In the genomic region with DNA sequence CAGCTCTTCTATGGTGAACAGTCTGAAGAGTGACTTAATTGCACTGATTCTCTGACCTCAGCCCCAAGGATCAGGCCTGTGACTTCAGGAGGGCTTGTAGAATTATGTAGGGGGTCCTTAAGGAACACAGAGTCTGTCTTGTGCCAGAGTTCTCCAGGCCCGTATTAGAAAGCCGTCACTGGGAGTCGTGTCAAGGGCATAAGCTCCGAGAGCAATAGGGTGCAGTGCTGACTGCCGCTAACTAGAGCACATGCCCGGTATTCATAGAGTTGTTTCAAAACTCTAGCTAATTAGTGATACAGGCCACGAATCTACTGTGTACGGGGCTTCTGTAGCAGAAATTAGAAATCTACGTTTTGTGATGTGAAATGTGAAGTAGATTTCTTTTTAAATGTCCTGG, we compare ENCODE assay signal across 18 mouse cellular contexts.
A peak's percentile ranks its signal among the peaks of the same experiment; 100 is the strongest.
DNase-seq lines count a peak whose midpoint lies in the region; ATAC-seq and TF ChIP-seq lines count a peak whose summit lies in the region.
"Had no signal": no experiment of that assay in that cellular context is flagged by ENCODE, and none has a peak within 500 bp of the region (broad histone marks: within the 10 kb centered on the region; RNA-seq: fewer than 3 reads in every experiment).

No protein-coding gene starts in this region.

- no peaks in the 10 kb centered on the region for H3K36me3 ChIP-seq in forebrain, embryonic 10.5 days (replicated peaks)
- H3K36me3 ChIP-seq in forebrain, postnatal 0 days (ENCODE audit: insufficient read depth) = no peaks in the 10 kb centered on the region
- no peaks in the 10 kb centered on the region for H3K36me3 ChIP-seq in forebrain, embryonic 11.5 days (ENCODE audit: control insufficient read depth, insufficient read depth, low read length)
- no peaks in the 10 kb centered on the region for H3K36me3 ChIP-seq in hindbrain, embryonic 14.5 days (replicated peaks; ENCODE audit: control insufficient read depth, insufficient read depth)
- no peaks in the 10 kb centered on the region for H3K36me3 ChIP-seq in midbrain, embryonic 16.5 days (ENCODE audit: control insufficient read depth, insufficient read depth, low read length)
- H3K36me3 ChIP-seq: embryonic facial prominence, embryonic 13.5 days; G1E had no signal

- DNase-seq in forebrain, embryonic 10.5 days (ENCODE audit: extremely low spot score, low spot score) = no peak
- no peak for DNase-seq in forebrain, postnatal 0 days
- no peak for DNase-seq in forebrain, embryonic 11.5 days (ENCODE audit: low spot score)
- DNase-seq in hindbrain, embryonic 14.5 days (ENCODE audit: low spot score) = no peak
- DNase-seq in adrenal gland, postnatal 14 days = no peak
- no peak for DNase-seq in lung, adult 18-20 months
- DNase-seq: kidney, adult 2 months; kidney, postnatal 14 days; liver; liver, postnatal 0 days; lung, postnatal 4 days; spleen, adult 18-20 months; thymus, adult 18-20 months had no signal

- no peak for ATAC-seq in forebrain, postnatal 0 days
- ATAC-seq in forebrain, embryonic 11.5 days (replicated peaks; ENCODE audit: low FRiP score) = peak; percentile 44; the same call in 1 of the 2 replicates
- ATAC-seq in hindbrain, embryonic 14.5 days (ENCODE audit: low FRiP score) = no peak
- ATAC-seq in midbrain, embryonic 16.5 days = 0 out of 2 replicates have a peak, but pooled peaks have one; percentile 5
- no peak for ATAC-seq in monocyte, adult 5-6 weeks (replicated peaks; ENCODE audit: insufficient number of reproducible peaks, low FRiP score, low TSS enrichment, poor library complexity, severe bottlenecking)
- ATAC-seq: CD4-positive, CD25-positive, alpha-beta regulatory T cell, adult 4 months; liver, postnatal 0 days had no signal

- H3K27me3 ChIP-seq in forebrain, embryonic 10.5 days (ENCODE audit: poor library complexity, severe bottlenecking) = peaks cover 35% of the 10 kb centered on the region
- H3K27me3 ChIP-seq in forebrain, postnatal 0 days (ENCODE audit: insufficient read depth, low read length) = no peaks in the 10 kb centered on the region
- H3K27me3 ChIP-seq in forebrain, embryonic 11.5 days (ENCODE audit: control insufficient read depth, insufficient read depth, low read length) = no peaks in the 10 kb centered on the region; the same call in 1 of the 2 replicates
- H3K27me3 ChIP-seq in hindbrain, embryonic 14.5 days (ENCODE audit: control insufficient read depth, insufficient read depth, low read length) = no peaks in the 10 kb centered on the region
- H3K27me3 ChIP-seq in midbrain, embryonic 16.5 days (ENCODE audit: control insufficient read depth, insufficient read depth, low read depth, low read length) = no peaks in the 10 kb centered on the region
- H3K27me3 ChIP-seq: embryonic facial prominence, embryonic 13.5 days had no signal

- no peak overlapping the region for H3K9ac ChIP-seq in forebrain, postnatal 0 days
- H3K9ac ChIP-seq in forebrain, embryonic 11.5 days (ENCODE audit: low read length) = no peak overlapping the region
- no peak overlapping the region for H3K9ac ChIP-seq in hindbrain, embryonic 14.5 days
- no peak overlapping the region for H3K9ac ChIP-seq in midbrain, embryonic 16.5 days (ENCODE audit: low read depth, low read length)
- H3K9ac ChIP-seq: embryonic facial prominence, embryonic 13.5 days; liver, postnatal 0 days had no signal

- no peak overlapping the region for H3K4me3 ChIP-seq in forebrain, embryonic 10.5 days
- no peak overlapping the region for H3K4me3 ChIP-seq in forebrain, postnatal 0 days (ENCODE audit: low read depth, low read length)
- H3K4me3 ChIP-seq in forebrain, embryonic 11.5 days (ENCODE audit: low read depth, low read length) = no peak overlapping the region
- no peak overlapping the region for H3K4me3 ChIP-seq in hindbrain, embryonic 14.5 days (replicated peaks; ENCODE audit: low read length)
- no peak overlapping the region for H3K4me3 ChIP-seq in midbrain, embryonic 16.5 days (ENCODE audit: low read depth, low read length)
- H3K4me3 ChIP-seq: embryonic facial prominence, embryonic 13.5 days had no signal

- H3K9me3 ChIP-seq in forebrain, embryonic 10.5 days = peaks cover 7% of the 10 kb centered on the region; the same call in 1 of the 2 replicates
- H3K9me3 ChIP-seq in forebrain, postnatal 0 days (ENCODE audit: low read length) = no peaks in the 10 kb centered on the region
- H3K9me3 ChIP-seq in forebrain, embryonic 11.5 days (ENCODE audit: control insufficient read depth, low read length) = no peaks in the 10 kb centered on the region
- H3K9me3 ChIP-seq in hindbrain, embryonic 14.5 days (ENCODE audit: control insufficient read depth, low read length) = no peaks in the 10 kb centered on the region
- H3K9me3 ChIP-seq in midbrain, embryonic 16.5 days (replicated peaks; ENCODE audit: control insufficient read depth, low read length, poor library complexity, severe bottlenecking) = no peaks in the 10 kb centered on the region
- H3K9me3 ChIP-seq: embryonic facial prominence, embryonic 13.5 days had no signal

- H3K4me1 ChIP-seq in forebrain, embryonic 10.5 days = peaks cover 26% of the 10 kb centered on the region
- no peaks in the 10 kb centered on the region for H3K4me1 ChIP-seq in forebrain, postnatal 0 days (ENCODE audit: insufficient read depth)
- H3K4me1 ChIP-seq in forebrain, embryonic 11.5 days (replicated peaks; ENCODE audit: control insufficient read depth, insufficient read depth, low read length) = peaks cover 6% of the 10 kb centered on the region
- H3K4me1 ChIP-seq in hindbrain, embryonic 14.5 days (replicated peaks; ENCODE audit: control insufficient read depth, insufficient read depth, low read length) = 0 out of 2 replicates have a peak, but pooled peaks cover 9% of the 10 kb centered on the region
- H3K4me1 ChIP-seq in midbrain, embryonic 16.5 days (ENCODE audit: control insufficient read depth, insufficient read depth, low read length) = peaks cover 6% of the 10 kb centered on the region; the same call in 1 of the 2 replicates
- H3K4me1 ChIP-seq: embryonic facial prominence, embryonic 13.5 days had no signal

- WGBS in forebrain, embryonic 10.5 days = 86% methylated on average over 9 of the region's 9 CpGs
- WGBS in forebrain, postnatal 0 days = 24% methylated on average over 9 of the region's 9 CpGs
- WGBS in forebrain, embryonic 11.5 days = 69% methylated on average over 9 of the region's 9 CpGs
- WGBS in hindbrain, embryonic 14.5 days = 80% methylated on average over 9 of the region's 9 CpGs
- 66% methylated on average over 9 of the region's 9 CpGs for WGBS in midbrain, embryonic 16.5 days

- TF ChIP-seq CTCF in forebrain, postnatal 0 days (IDR thresholded peaks at IDR 0.05; ENCODE audit: low read depth) = no peak

- no peak overlapping the region for H3K4me2 ChIP-seq in forebrain, postnatal 0 days (ENCODE audit: low read depth)
- no peak overlapping the region for H3K4me2 ChIP-seq in forebrain, embryonic 11.5 days (ENCODE audit: low read depth, low read length, severe bottlenecking)
- no peak overlapping the region for H3K4me2 ChIP-seq in hindbrain, embryonic 14.5 days (replicated peaks)
- H3K4me2 ChIP-seq in midbrain, embryonic 16.5 days (ENCODE audit: low read length) = no peak overlapping the region
- H3K4me2 ChIP-seq: embryonic facial prominence, embryonic 13.5 days had no signal

- 0 out of 2 replicates have a peak overlapping the region, but pooled peaks have one; percentile 31 for H3K27ac ChIP-seq in forebrain, embryonic 10.5 days
- H3K27ac ChIP-seq in forebrain, postnatal 0 days (ENCODE audit: low read depth, low read length) = no peak overlapping the region
- peak overlapping the region; percentile 18; the same call in 1 of the 2 replicates for H3K27ac ChIP-seq in forebrain, embryonic 11.5 days (ENCODE audit: low read depth, low read length)
- peak overlapping the region; percentile 38 for H3K27ac ChIP-seq in hindbrain, embryonic 14.5 days
- peak overlapping the region; percentile 17; the same call in 1 of the 2 replicates for H3K27ac ChIP-seq in midbrain, embryonic 16.5 days (ENCODE audit: low read length)
- H3K27ac ChIP-seq: embryonic facial prominence, embryonic 13.5 days had no signal

Comparison
In these comparisons a context has a peak if more than half of its experiments do, and no peak if none do; other contexts are left out.
1. ATAC-seq: peak in forebrain, embryonic 11.5 days (single experiment) and midbrain, embryonic 16.5 days (single experiment); none in forebrain, postnatal 0 days (single experiment), hindbrain, embryonic 14.5 days (single experiment) and monocyte, adult 5-6 weeks (single experiment).